Mouse (Mus musculus) heart, adult 18-20 months (tissue): ENCODE results near the gene Slc24a2. TPM values are rescaled to one million over a fixed set of nuclear protein-coding genes. Genes with fewer than 3 reads are reported as not detected.

Experiments used
- DNase-seq, 2 experiments: peaks; one replicate each; pipeline ENCODE4 v3.0.0; 2021 to 2022; ENCODE audit warnings: mixed read lengths in 1 of 2
- long read RNA-seq, 2 experiments: library from polyadenylated mRNA; stranded (forward); transcript quantifications; one replicate each; pipeline ENCODE4 v2.0.0; 2021
- total RNA-seq, 2 experiments: library from RNA; stranded (reverse); gene quantifications; 2 replicates each; pipeline ENCODE4 v1.2.3; 2021

The Slc24a2 gene
- 1 to 10 TPM; 2.0 to 2.2 TPM for total RNA-seq
- long read RNA-seq, experiment 1, partial matches to known transcripts: 0 of 2 reads
- long read RNA-seq, experiment 1, other reads (novel, unspliced or antisense): 2 of 2 reads
- long read RNA-seq, experiment 2, partial matches to known transcripts: 0 of 8 reads
- long read RNA-seq, experiment 2, other reads (novel, unspliced or antisense): 8 of 8 reads

DNA sequence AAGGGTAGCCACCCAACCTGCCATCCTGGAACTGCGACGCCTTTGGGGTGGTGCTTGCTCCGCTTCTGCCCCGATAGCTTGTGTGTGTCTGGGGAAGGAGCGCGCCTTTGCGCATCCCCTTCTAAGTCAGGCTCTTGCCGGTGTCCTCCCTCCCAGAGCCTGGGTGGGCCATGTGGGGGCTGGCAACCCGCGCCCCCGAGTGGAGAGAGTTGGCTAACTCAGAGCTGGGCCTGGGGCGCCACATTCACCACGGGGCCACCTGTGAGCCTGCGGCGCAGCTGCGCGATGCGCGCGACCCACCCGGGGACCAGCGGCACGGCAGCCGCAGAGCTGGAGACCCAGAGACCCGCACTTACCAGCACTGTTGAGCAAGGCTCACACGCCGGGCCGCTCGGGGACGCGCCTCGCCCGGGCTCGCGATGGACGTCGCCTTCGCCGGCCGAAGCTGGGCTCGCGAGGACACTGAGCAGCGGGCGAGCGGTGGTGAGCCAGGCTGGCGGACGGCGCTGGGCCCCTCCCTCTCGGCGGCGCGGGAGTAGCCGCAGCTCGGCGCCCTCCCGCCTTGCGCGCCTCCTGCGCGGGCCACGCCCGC, at the start of gene Slc24a2:
TSS of gene Slc24a2 (minus strand) at position 518 of the 592 bp plus-strand sequence.
- DNase-seq: peak; percentile 25 to 31

DNA sequence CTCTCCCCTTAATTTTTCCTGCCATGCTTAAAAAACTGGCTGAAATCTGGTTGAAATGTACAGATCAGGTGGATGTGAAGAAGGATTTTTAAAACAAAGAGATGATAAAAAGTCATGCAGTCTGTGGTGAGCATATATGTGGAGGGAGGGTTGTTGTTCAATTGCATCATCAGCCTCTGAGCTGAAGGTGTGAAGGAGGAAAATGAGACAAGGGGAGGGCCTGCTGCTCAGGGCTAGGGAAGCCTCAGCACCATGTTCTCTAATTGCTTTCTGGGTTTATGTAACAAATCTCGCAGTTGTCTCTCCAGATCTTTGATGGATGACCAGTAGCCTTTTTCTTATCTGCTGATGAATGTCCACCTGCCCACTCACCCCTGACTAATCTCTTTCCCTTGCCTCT, 44.5 kb upstream of the Slc24a2 start:
- DNase-seq: no peak

DNA sequence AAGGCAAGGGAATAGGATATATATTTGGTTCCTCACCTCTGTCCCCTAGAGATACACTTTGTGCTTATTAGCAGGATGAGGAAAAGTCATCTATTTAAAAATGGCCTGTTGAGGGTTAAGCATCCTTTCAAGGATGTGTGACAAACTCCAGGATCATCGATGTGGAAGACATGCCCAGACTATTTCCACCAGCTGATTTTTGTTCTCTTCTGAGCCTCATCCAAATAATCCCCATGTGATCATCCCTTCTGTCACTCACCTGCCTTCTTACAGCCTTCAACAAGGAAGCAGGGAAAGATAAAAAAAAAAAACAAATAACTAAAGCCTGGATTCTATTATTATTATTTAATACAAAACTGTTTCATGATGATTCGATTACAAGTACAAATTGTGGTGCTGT, 44.0 kb upstream of the Slc24a2 start:
- no peak for DNase-seq

DNA sequence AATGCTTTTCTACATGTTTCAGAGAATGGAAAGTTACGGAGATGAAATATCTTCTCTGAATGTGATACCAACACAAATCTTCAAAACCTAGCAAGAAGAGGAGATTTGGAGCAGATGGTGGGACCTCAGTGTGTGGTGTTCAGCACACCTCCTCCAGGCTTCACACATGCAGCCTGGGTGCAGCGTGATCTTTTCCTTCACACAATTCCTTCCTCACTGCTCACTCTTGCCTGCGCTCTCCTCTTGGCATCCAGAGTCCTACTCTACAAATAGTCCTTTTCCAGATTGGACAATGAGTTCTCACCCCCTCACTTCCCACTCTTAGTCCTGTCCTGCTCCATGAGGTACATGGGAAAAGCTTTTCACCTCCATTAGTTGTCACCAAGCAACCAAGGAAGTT, 43.2 kb upstream of the Slc24a2 start:
- no peak for DNase-seq

DNA sequence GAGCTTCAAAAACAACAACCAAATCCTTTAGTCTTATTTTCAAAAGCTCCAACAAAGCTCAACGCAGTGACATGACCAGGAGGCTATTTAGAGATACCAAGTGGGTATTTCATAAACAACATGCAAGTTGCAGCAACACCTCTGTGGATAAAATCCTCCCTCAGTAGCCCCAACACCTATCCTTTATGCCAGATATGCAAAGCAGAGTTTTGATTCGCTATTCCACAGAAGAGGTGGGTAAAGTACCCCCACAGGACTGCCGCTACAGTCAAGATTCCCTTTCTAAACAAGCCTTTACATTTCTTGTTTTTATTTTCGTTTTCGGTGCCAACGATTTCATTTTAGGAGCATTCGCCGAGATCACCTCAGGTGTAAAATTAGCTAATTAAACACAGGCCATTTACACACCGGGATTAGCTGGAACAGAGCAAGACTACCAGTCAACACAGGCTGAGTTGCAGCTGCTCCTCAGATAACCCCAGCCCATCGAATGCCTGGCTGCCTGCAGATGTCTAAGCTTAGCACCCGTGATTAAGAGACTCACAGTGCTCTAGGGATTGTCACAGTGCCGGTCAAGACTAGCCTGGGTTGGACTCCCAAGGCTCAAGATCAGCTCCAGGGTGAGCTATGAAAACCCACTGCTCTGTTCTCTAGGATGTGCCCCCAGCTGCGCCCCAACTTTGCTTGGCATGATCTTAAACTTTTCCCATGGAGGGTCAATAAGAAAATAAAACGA, 885 bp downstream of the Slc24a2 start:
- no peak for DNase-seq

DNA sequence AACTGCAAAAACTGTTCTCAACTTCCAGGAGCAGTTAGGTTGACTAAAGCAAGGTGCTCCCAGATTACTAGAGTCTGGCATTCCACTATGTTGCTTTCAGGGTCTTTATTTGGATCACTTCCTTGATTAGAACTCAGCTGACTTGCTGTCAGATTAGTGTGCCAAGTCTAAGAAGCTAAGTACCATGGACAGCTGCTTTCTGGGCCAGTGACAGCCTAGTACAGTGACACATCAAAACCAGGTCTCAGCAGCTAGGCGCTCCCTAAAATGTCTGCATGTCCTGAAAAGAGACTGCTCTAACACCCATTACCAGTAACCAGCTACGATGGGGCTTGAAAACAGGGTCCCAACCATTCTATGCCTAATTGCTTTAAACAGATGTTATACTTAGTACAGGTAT, 8.7 kb downstream of the Slc24a2 start:
- DNase-seq: peak; percentile 8 to 42

DNA sequence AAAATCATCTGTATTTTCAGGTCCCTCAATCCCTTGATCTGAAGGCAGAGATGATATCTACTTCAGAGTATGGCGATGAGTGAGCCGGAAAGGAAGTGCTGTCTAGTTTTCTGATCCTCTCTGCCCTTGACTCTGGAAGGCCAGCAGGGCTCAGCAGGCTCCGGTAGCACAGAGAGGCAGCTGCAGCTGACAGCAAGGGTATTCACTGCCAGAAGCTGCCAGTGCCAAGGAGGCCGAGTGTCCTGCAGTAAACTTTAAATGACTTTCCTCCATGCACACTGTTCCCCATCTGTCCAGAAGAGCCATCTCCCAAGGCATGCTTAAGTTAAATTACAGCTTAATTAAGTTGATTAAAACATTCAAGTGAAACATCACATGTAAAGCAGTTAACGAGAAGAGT, 12.1 kb downstream of the Slc24a2 start:
- DNase-seq: no peak

DNA sequence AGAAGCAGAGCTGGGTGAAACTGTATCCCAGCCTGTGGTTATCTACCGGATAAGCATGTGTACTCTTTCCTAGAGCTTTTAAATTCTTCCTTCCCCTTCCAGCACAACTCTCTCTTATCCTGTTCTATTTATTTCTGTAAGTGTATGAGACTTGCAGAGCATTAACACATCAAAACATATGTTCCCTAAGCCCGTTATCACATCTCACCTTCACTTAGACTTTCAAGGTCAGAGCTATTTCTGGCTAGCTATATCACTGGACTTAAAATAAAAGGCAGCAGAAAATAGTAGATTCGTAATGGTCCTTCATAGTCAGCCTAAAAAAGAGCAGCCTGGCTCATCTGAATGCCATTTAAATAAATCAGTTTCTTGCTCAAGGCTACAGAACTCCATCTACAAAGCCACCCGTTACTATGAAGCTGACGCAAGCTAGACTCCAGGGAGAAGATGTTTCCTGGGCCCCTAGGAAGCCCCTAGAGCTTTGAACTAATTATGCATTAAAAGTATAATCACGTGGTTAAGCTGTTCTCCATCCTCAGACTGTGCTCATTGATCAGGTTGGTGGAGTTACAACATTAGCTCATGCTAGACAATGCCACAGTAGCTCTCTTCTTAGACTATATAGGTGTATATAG, 18.8 kb downstream of the Slc24a2 start:
- DNase-seq: no peak

DNA sequence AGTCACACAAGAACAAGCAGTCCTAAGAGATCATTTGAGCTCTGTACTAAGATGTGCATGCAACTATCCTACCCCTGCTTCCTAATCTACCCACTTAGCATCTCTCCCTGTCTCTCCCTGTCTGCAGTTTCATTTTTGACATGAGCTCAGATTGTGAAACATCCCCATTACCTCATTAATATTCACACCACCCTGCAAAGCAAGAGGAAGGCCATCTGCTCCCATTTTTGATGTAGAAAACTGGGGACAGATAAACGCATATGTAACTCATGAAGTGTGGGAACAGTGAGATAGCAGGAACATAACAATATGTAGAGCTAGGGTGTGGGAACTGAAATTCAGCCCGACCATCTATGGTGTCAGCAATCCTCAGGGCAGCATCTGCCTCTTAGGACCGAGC, 19.7 kb downstream of the Slc24a2 start:
- DNase-seq: no peak

DNA sequence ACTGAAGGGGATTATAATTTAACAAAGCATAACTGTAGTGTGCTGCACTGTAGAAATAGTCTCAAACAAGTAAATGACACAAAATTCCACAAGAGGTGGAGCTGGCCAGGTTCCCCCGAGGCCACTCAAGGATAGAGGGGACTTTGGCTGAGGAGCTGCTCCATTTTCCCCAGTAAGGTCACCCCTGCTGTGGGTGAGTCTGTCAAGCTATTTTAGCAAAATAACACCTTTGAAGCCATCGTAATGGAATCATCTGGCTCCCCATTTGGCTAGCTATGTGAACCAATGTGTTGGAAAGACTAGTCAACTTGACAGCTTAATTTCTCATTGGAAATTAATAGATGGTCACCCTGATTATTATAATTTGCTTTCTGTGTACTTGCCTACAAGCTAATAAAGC, 28.2 kb downstream of the Slc24a2 start:
- DNase-seq: no peak

DNA sequence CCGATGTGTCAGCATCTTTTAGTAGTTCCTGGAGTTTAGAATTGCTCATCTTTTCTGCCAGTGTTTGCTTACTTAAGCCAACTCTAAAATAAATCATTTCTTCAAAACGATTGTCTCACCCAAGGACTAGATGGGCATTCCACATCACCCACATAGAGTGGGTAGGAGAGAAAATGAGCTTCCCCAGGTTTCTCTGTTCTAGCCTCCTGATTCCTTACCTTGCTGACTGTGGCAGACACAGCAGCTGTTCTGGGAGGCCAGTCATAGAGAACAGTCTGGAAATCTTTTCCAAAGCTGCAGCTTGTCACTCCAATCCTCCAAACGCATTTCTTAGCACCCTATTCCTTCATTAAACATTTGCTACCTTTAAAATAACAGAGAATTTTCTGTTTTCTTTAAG, 29.0 kb downstream of the Slc24a2 start:
- no peak for DNase-seq

DNA sequence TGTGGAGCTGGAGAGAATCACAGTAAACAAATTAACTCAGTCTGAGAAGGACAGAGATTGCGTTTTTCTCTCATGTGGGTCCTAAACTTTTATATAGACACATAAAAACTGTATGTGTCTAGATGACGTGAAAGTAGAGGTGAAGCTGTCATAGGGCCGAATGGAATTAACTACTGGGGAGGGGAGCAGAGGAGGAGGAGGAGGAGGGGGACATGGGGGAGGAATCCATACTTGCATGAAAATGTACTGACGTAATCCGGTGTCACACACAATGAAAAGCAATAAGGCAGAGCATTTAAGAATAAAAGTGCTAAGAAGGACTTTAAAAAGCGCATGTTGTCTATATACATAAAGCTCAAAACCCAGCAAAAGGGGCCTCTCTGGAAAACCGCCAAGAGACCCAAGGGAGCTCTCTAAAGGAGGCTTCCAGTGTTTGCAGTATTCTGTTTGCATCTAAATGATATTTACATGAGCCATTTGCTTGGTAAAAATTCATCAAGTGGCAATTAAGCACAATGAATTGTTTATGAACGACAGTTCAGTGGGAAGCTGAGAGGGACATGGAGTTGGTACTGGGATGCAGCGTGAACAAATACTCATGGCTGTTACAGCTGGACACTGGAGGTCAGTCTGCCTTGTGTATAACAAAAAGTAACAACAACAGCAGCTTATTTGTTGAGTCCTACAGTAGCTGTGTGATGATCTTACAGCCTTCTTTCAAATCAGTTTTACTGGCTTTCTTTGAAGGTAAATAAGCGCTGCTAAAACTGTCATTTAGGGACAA, 45.9 kb downstream of the Slc24a2 start:
- no peak for DNase-seq

DNA sequence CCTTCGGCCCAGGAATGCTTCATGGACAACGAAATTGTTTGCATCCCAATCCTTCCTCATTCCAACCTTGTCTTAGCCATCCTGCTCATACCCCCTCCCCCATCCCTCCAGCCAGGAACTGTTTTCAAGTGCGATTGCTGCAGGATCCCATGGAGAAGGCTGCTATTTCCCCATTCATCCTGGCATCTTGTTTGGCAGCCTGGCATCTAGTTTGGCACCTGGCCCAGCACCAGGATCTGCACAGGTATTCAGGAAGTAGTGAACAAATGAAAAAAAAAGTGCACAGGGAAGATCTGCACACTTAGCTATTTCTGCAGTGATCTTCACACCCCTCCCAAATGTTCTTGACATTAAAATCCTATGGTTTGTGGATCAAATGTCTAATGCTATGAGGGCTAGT, 53.2 kb downstream of the Slc24a2 start:
- DNase-seq: no peak

DNA sequence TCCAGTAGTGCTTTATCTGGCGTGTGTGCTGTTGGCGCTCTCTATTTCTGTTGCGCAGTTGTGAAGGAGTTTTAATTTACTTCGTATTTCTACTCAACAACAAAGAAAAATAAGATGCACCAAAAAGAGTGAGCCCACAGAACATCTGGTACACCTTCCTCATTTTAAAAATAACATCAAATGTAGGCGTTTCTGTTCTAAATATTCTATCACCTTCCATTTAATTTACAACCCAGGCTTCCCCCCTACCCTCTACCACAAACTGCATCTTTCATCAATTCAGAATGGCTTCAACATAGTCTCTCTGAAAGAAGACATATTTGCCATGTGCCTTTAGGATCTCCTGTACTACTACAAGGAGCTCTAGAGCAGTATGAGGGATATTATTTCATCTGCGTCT, 66.3 kb downstream of the Slc24a2 start:
- no peak for DNase-seq

DNA sequence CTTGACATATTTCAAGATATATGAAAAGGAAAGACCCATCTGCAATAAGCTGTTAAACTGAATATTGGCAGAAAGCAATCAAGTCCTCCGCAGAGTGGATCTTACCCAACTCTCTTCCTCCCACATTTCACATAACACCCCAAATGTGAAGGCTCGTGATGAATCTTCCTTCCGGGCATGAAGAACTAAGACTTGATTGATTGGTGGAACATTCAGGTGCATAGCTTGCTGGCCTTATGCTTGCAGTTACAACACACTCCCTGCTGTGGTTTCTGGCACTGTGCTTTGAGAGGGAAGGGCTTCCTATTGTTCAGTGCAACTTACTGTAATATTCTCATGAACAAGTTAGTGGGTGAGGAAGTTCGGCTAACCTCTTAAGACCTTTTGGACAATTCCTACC, 72.2 kb downstream of the Slc24a2 start:
- DNase-seq: no peak

DNA sequence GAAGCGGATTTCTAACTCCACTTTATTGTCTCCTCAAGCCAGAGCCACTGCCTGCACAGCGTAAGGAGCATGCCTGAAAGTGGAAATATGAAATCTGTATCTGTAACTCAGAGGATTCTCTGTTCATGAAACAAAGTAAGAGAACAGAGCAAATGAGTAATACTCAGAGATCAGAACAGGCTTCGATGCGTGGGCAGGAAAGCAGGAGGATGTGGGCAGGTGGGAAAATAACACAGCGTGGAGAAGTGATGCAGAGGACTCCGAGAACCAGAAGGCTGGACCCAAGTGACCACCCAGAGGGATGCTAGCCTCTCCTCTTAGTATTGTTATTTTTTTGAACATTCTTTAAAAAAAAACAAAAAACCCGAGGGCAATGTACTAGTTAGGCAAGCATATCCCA, 78.3 kb downstream of the Slc24a2 start:
- no peak for DNase-seq

DNA sequence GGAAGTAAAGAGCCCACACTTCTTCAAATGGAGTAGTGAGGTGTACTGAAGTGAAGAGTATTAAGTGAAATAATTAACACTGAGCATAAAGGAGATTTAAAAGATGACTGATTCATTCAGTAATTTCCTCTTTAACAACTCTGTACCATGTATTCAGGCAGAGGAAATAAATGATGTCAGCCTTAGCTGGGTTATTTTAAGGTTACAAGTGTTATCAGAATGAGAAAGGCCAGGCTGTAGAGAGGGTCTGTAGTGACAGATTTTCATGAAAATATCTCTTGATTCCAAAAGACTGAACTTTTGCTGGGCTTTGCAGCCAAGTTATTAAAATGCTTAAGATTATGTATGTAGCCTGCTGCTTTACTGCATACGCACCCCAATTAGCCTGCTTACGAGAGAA, 80.7 kb downstream of the Slc24a2 start:
- no peak for DNase-seq

DNA sequence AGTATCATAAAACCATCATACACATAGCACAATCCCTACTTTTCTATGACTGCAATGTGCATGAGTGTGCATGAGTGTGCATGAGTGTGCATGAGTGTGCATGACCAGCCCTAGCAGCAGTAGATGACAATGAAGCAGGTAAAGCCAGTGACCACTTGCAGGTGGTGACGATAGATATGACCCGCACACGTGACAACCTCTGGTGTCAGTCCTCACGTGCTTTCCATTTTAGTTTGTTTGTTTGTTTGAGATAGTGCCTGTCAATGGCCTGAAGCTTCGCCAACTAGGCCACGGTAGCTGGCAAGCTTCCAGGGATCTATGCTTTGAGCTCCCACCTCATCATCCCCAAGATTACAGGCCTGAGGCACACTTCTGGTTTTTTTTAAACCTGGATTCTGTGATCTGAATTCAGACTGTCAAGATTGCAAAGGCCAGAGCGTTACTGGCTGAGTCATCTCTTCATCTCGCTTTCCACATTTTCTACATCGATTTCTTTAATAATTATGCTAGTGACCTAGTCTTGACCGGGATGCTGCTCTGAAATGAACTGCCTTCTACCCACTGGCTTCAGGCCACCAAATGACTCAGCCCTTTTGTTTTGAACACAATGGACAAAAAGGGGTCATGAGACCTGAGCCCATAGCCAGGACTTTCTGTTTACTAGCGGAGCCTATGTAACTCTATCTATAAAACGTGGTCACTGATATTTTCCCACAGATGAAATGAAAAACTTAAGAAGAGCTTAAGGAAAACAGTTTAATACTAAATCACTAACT, 88.5 kb downstream of the Slc24a2 start:
- DNase-seq: peak; percentile 21 to 35

DNA sequence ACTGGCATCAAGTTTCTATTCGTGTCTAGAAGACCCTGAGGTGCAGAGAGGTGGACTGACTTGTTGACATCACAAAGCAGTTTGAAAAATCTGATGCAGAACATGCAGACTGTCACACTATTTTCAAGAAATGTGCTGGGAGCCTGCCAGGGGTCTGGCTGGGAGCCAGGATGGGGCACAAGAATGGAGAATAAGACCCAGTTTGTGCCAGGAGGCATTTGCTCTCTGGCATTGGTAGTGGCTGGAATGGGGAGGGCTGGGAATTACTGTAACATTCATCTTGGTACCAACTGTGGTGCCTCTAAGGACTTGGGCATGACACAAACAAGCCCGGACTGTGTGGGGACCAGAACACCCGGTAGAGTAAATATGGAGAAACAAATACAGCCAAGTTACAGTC, 89.4 kb downstream of the Slc24a2 start:
- DNase-seq: peak in 1 of 2 experiments; percentile 4

DNA sequence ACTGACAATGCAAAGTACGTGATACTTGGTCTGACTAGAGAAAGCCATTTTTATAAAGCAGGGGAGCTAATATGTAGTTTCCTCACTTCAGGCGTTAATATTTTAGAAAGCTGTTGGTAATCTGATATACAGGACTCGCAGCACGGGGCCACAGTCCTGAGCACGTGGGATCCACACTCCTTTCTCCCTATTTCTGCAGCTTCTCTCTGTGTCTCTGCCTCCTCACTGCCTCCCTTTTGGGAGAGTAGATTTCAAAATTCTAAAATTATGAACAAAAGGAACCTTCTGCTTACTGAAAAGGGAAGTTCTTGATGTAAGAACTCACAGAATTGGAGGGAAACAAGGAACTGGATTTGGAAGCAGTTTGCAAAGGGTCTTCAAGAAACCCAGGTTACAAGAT, 97.8 kb downstream of the Slc24a2 start:
- DNase-seq: no peak

DNA sequence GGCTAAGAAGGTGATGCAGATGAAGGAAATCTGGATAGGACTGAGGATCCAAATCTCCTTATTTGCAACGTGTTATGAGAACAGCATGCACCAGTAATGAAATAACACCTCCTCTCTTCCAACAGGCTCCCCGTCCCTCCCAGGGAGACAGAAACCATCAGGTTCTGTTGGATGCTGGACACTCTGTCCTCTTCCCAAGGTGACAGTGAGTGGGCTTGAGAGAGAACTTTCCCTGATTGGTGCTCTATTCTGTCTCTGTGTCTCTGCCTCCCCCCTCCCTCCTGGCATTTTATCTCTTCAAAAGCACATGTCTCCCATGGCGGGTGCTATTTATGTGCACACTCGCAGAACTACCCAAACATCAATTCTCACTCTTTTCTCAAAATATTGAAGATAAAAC, 103.5 kb downstream of the Slc24a2 start:
- no peak for DNase-seq

DNA sequence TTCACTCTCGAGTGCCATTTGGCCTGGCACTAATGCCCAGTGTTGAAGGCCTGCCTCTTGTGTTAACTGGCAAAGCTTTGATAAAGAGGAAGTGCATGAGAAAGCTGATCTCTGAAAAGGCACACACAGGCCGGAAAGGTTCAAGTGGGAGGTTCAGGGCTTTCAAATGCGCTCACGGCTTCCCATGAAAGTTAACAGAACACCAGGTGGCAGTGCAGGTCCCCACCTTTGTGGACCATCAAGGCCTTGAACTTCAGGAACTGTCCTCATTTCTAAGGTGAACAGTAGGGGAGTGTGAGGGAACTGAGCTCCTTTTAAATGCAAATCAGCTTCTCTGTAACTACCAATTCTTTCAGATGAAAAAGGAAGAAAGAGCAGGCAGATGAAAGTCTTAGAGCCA, 110.5 kb downstream of the Slc24a2 start:
- no peak for DNase-seq
